Mouse (Mus musculus) forebrain, embryonic 14.5 days (tissue): ENCODE measurements at regions not wholly inside any gene's neighbourhood (a gene's known extent, or its start where the extent isn't known, plus 50 kb on each side); places are given as distances from the start of the nearest gene placed in this dataset.

ENCODE experiments used
- ATAC-seq: fragments of 200-750 bp; cut with Nextera tagmentation; 2 replicates; pipeline ENCODE4 v1.8.0; 2017; ENCODE audit warnings: mild to moderate bottlenecking, moderate library complexity
- DNase-seq: peaks from one replicate; pipeline ENCODE4 v3.0.0-alpha.2; 2015; ENCODE audit warnings: low spot score
- H3K27ac ChIP-seq: fragments of 300-500 bp; sonication (generic); 2 replicates; pipeline ENCODE4 v1.5.1; 2014; ENCODE audit warnings: low read depth, mild to moderate bottlenecking, control low read depth, low read length, moderate library complexity
- H3K27me3 ChIP-seq: fragments of 300-500 bp; sonication (generic); replicated peaks from 2 replicates; pipeline ENCODE4 v1.6.1; 2014; ENCODE audit warnings: low read length, control low read depth, mixed read lengths; ENCODE audit not compliant: control insufficient read depth, insufficient read depth
- H3K36me3 ChIP-seq: fragments of 300-500 bp; sonication (generic); 2 replicates; pipeline ENCODE4 v1.6.1; 2014; ENCODE audit warnings: low read length, control low read depth; ENCODE audit not compliant: control insufficient read depth, insufficient read depth
- H3K4me1 ChIP-seq: fragments of 300-500 bp; sonication (generic); 2 replicates; pipeline ENCODE4 v1.6.1; 2014; ENCODE audit warnings: antibody characterized with exemption, low read length, control low read depth; ENCODE audit not compliant: control insufficient read depth, insufficient read depth
- H3K4me2 ChIP-seq: fragments of 300-500 bp; sonication (generic); 2 replicates; pipeline ENCODE4 v1.6.1; 2014; ENCODE audit warnings: mild to moderate bottlenecking, control low read depth, low read length
- H3K4me3 ChIP-seq: fragments of 300-500 bp; sonication (generic); 2 replicates; pipeline ENCODE4 v1.5.1; 2014; ENCODE audit warnings: low read depth, low read length, control low read depth
- H3K9ac ChIP-seq: fragments of 300-500 bp; sonication (generic); 2 replicates; pipeline ENCODE4 v1.6.1; 2014; ENCODE audit warnings: mild to moderate bottlenecking, low read length, control low read depth, moderate library complexity
- H3K9me3 ChIP-seq: fragments of 300-500 bp; sonication (generic); replicated peaks from 2 replicates; pipeline ENCODE4 v1.6.1; 2016; ENCODE audit warnings: low read length, control low read depth, mixed read lengths; ENCODE audit not compliant: control insufficient read depth
- WGBS: fragments of 180-500 bp; shearing (Covaris S2); extraction: QIAGEN DNeasy Blood & Tissue Kit; methylation state at CpG from one replicate; pipeline ENCODE4 v1.1.7; 2014; 5-methylcytosine and 5-hydroxymethylcytosine counted together

- no peak overlapping the region for H3K9ac ChIP-seq
- ATAC-seq (no peak; the same call in 1 of the 2 replicates), DNase-seq (peak; percentile 61)
- H3K9me3 ChIP-seq: no peaks in the 10 kb centered on the region
- WGBS: 68% methylated on average over 4 of the region's 4 CpGs
- H3K4me1 ChIP-seq: no peaks in the 10 kb centered on the region
- H3K4me3 ChIP-seq: no peak overlapping the region
- no peak overlapping the region for H3K27ac ChIP-seq
- H3K4me2 ChIP-seq: no peak overlapping the region
- no peaks in the 10 kb centered on the region for H3K27me3 ChIP-seq
- no peaks in the 10 kb centered on the region for H3K36me3 ChIP-seq
These were observed 314.4 kb upstream of the Tenm3 start for GRCm38 (mm10) chr8:49158201-49158600.

GRCm38 (mm10) chr8:49136503-49137044 lies 292.8 kb upstream of the Tenm3 start:
- Histone ChIP-seq H3K4me1 (no peaks in the 10 kb centered on the region), H3K36me3 (no peaks in the 10 kb centered on the region), H3K27me3 (no peaks in the 10 kb centered on the region), H3K9me3 (no peaks in the 10 kb centered on the region), H3K27ac (no peak overlapping the region), H3K4me2 (no peak overlapping the region), H3K9ac (no peak overlapping the region), H3K4me3 (no peak overlapping the region)
- peak; percentile 39 for DNase-seq
- 81% methylated on average over 10 of the region's 10 CpGs for WGBS
- ATAC-seq: peak; percentile 44; the same call in 1 of the 2 replicates

GRCm38 (mm10) chr8:49109095-49109494 lies 265.3 kb upstream of the Tenm3 start:
- no peak for DNase-seq
- no peaks in the 10 kb centered on the region for H3K9me3 ChIP-seq
- no peak for ATAC-seq
- no peak overlapping the region for H3K9ac ChIP-seq
- H3K27me3 ChIP-seq: no peaks in the 10 kb centered on the region
- H3K27ac ChIP-seq: no peak overlapping the region
- no peak overlapping the region for H3K4me3 ChIP-seq
- H3K4me1 ChIP-seq: no peaks in the 10 kb centered on the region
- no peak overlapping the region for H3K4me2 ChIP-seq
- H3K36me3 ChIP-seq: no peaks in the 10 kb centered on the region
- WGBS: 84% methylated on average over 6 of the region's 6 CpGs

- no peak for ATAC-seq
- H3K4me3 ChIP-seq: no peak overlapping the region
- no peak for DNase-seq
- WGBS: 51% methylated on average over 4 of the region's 4 CpGs
- H3K9me3 ChIP-seq: no peaks in the 10 kb centered on the region
- H3K9ac ChIP-seq: no peak overlapping the region
- no peak overlapping the region for H3K27ac ChIP-seq
- H3K27me3 ChIP-seq: no peaks in the 10 kb centered on the region
- H3K36me3 ChIP-seq: no peaks in the 10 kb centered on the region
- H3K4me1 ChIP-seq: no peaks in the 10 kb centered on the region
- no peak overlapping the region for H3K4me2 ChIP-seq
These were observed 264.9 kb upstream of the Tenm3 start for GRCm38 (mm10) chr8:49108665-49109064.

- DNase-seq (no peak), ATAC-seq (no peak)
- H3K36me3 ChIP-seq: no peaks in the 10 kb centered on the region
- no peak overlapping the region for H3K4me2 ChIP-seq
- no peak overlapping the region for H3K9ac ChIP-seq
- H3K4me1 ChIP-seq: no peaks in the 10 kb centered on the region
- WGBS: 93% methylated on average over 3 of the region's 3 CpGs
- H3K9me3 ChIP-seq: no peaks in the 10 kb centered on the region
- no peak overlapping the region for H3K27ac ChIP-seq
- no peaks in the 10 kb centered on the region for H3K27me3 ChIP-seq
- H3K4me3 ChIP-seq: no peak overlapping the region
These were observed 262.8 kb upstream of the Tenm3 start for GRCm38 (mm10) chr8:49106531-49106930.

- no peaks in the 10 kb centered on the region for H3K27me3 ChIP-seq
- 34% methylated on average over 7 of the region's 7 CpGs for WGBS
These were observed 257.4 kb upstream of the Tenm3 start for GRCm38 (mm10) chr8:49101156-49101555.

GRCm38 (mm10) chr8:49084191-49084875 lies 240.6 kb upstream of the Tenm3 start:
- H3K9ac ChIP-seq: no peak overlapping the region
- ATAC-seq: no peak
- H3K27me3 ChIP-seq: no peaks in the 10 kb centered on the region
- no peaks in the 10 kb centered on the region for H3K9me3 ChIP-seq
- no peak for DNase-seq
- no peak overlapping the region for H3K4me2 ChIP-seq
- no peaks in the 10 kb centered on the region for H3K36me3 ChIP-seq
- H3K4me3 ChIP-seq: no peak overlapping the region
- no peaks in the 10 kb centered on the region for H3K4me1 ChIP-seq
- 77% methylated on average over 6 of the region's 6 CpGs for WGBS
- no peak overlapping the region for H3K27ac ChIP-seq

More at GRCm38 (mm10) chr8:49101156-49101555, 257.4 kb upstream of the Tenm3 start:
- Histone ChIP-seq H3K27ac (no peak overlapping the region), H3K9me3 (no peaks in the 10 kb centered on the region), H3K4me1 (no peaks in the 10 kb centered on the region), H3K36me3 (no peaks in the 10 kb centered on the region), H3K4me3 (no peak overlapping the region), H3K9ac (no peak overlapping the region), H3K4me2 (no peak overlapping the region)
- DNase-seq: no peak
- no peak for ATAC-seq

- Histone ChIP-seq H3K9ac (no peak overlapping the region), H3K4me3 (no peak overlapping the region), H3K36me3 (no peaks in the 10 kb centered on the region), H3K4me2 (no peak overlapping the region), H3K9me3 (no peaks in the 10 kb centered on the region), H3K27ac (no peak overlapping the region), H3K4me1 (no peaks in the 10 kb centered on the region), H3K27me3 (no peaks in the 10 kb centered on the region)
- ATAC-seq (no peak), DNase-seq (no peak)
- 76% methylated on average over 5 of the region's 5 CpGs for WGBS
These were observed 225.7 kb upstream of the Tenm3 start for GRCm38 (mm10) chr8:49069451-49069850.

GRCm38 (mm10) chr8:49063256-49063655 lies 219.5 kb upstream of the Tenm3 start:
- no peak overlapping the region for H3K9ac ChIP-seq
- DNase-seq: no peak
- ATAC-seq: no peak
- H3K4me1 ChIP-seq: no peaks in the 10 kb centered on the region
- no peaks in the 10 kb centered on the region for H3K36me3 ChIP-seq
- H3K27ac ChIP-seq: no peak overlapping the region
- WGBS: 34% methylated on average over 3 of the region's 3 CpGs
- H3K27me3 ChIP-seq: no peaks in the 10 kb centered on the region
- H3K4me3 ChIP-seq: no peak overlapping the region
- H3K4me2 ChIP-seq: no peak overlapping the region
- no peaks in the 10 kb centered on the region for H3K9me3 ChIP-seq
